Mouse (Mus musculus) spleen, embryonic (tissue): ENCODE measurements around the gene Rerg.

Experiments used
- CTCF ChIA-PET: fragments of 350-600 bp; sonication (Branson Sonifier 250); formaldehyde crosslinking; loops from one replicate; lab custom pipeline; 2022; lab: Charles Lee

Rerg gene

GRCm38 (mm10) chr6:137135506-137136391 lies 34.5 kb downstream of the Rerg start:
- CTCF ChIA-PET = no interaction called here

GRCm38 (mm10) chr6:137131794-137132193 lies 38.5 kb downstream of the Rerg start:
- CTCF ChIA-PET = no interaction called here

GRCm38 (mm10) chr6:137131349-137131748 lies 38.9 kb downstream of the Rerg start:
- CTCF ChIA-PET = no interaction called here

- CTCF ChIA-PET = interaction anchor here (0.6 kb wide), 1 partner anchor 264 kb away, joined by 15 read pairs; no protein-coding TSS in a partner anchor
Measured at GRCm38 (mm10) chr6:137126861-137127260, 43.4 kb downstream of the Rerg start.

- CTCF ChIA-PET = interaction anchor here (0.6 kb wide), 1 partner anchor 263 kb away, joined by 15 read pairs; no protein-coding TSS in a partner anchor
Measured at GRCm38 (mm10) chr6:137126224-137126623, 44.1 kb downstream of the Rerg start.

GRCm38 (mm10) chr6:137125433-137125832 lies 44.9 kb downstream of the Rerg start:
- CTCF ChIA-PET = no interaction called here

GRCm38 (mm10) chr6:137125006-137125405 lies 45.3 kb downstream of the Rerg start:
- CTCF ChIA-PET = no interaction called here

- CTCF ChIA-PET = no interaction called here
Measured at GRCm38 (mm10) chr6:137116849-137117473, 53.3 kb downstream of the Rerg start.

- CTCF ChIA-PET = no interaction called here
Measured at GRCm38 (mm10) chr6:137114859-137115258, 55.4 kb downstream of the Rerg start.

- CTCF ChIA-PET = no interaction called here
Measured at GRCm38 (mm10) chr6:137111266-137111813, 59.0 kb downstream of the Rerg start.

- CTCF ChIA-PET = no interaction called here
Measured at GRCm38 (mm10) chr6:137110778-137111174, 59.5 kb downstream of the Rerg start.

GRCm38 (mm10) chr6:137109811-137110777 lies 60.2 kb downstream of the Rerg start:
- CTCF ChIA-PET = no interaction called here

- CTCF ChIA-PET = no interaction called here
Measured at GRCm38 (mm10) chr6:137105285-137105684, 65.0 kb downstream of the Rerg start.

GRCm38 (mm10) chr6:137102662-137103179 lies 67.6 kb downstream of the Rerg start:
- CTCF ChIA-PET = no interaction called here

- CTCF ChIA-PET = no interaction called here
Measured at GRCm38 (mm10) chr6:137101886-137102661, 68.2 kb downstream of the Rerg start.

- CTCF ChIA-PET = no interaction called here
Measured at GRCm38 (mm10) chr6:137100259-137100658, 70.0 kb downstream of the Rerg start.

- CTCF ChIA-PET = no interaction called here
Measured at GRCm38 (mm10) chr6:137098232-137099191, 71.8 kb downstream of the Rerg start.

- CTCF ChIA-PET = interaction anchor here (0.7 kb wide), 1 partner anchor 698 kb away, joined by 4 read pairs; no protein-coding TSS in a partner anchor
Measured at GRCm38 (mm10) chr6:137094475-137094874, 75.8 kb downstream of the Rerg start.

GRCm38 (mm10) chr6:137088469-137088868 lies 81.8 kb downstream of the Rerg start:
- CTCF ChIA-PET = no interaction called here
